Mouse (Mus musculus) embryonic facial prominence, embryonic 10.5 days (tissue): ENCODE measurements at regions not wholly inside any gene's neighbourhood (a gene's known extent, or its start where the extent isn't known, plus 50 kb on each side); places are given as distances from the start of the nearest gene placed in this dataset.

Experiments
- DNase-seq: peaks from one replicate; pipeline ENCODE4 v3.0.0-alpha.2; 2017; ENCODE audit warnings: low spot score
- H3K27ac ChIP-seq: fragments of 300-500 bp; sonication (generic); replicated peaks from 2 replicates; pipeline ENCODE4 v1.5.1; 2016; ENCODE audit warnings: mild to moderate bottlenecking
- H3K27me3 ChIP-seq: fragments of 300-500 bp; sonication (generic); replicated peaks from 2 replicates; pipeline ENCODE4 v1.6.1; 2016; ENCODE audit warnings: low read depth, mild to moderate bottlenecking; ENCODE audit not compliant: poor library complexity, severe bottlenecking
- H3K36me3 ChIP-seq: fragments of 300-500 bp; sonication (generic); replicated peaks from 2 replicates; pipeline ENCODE4 v1.6.1; 2016; ENCODE audit warnings: mild to moderate bottlenecking, moderate library complexity
- H3K4me1 ChIP-seq: fragments of 300-500 bp; sonication (generic); 2 replicates; pipeline ENCODE4 v1.6.1; 2016
- H3K4me3 ChIP-seq: fragments of 300-500 bp; sonication (generic); 2 replicates; pipeline ENCODE4 v1.5.1; 2016; ENCODE audit warnings: mild to moderate bottlenecking, moderate library complexity
- H3K9me3 ChIP-seq: fragments of 300-500 bp; sonication (generic); 2 replicates; pipeline ENCODE4 v1.6.1; 2016; ENCODE audit warnings: mild to moderate bottlenecking
- WGBS: fragments of 180-500 bp; shearing (Covaris S2); methylation state at CpG from one replicate; pipeline ENCODE4 v1.1.7; 2016; 5-methylcytosine and 5-hydroxymethylcytosine counted together

DNA sequence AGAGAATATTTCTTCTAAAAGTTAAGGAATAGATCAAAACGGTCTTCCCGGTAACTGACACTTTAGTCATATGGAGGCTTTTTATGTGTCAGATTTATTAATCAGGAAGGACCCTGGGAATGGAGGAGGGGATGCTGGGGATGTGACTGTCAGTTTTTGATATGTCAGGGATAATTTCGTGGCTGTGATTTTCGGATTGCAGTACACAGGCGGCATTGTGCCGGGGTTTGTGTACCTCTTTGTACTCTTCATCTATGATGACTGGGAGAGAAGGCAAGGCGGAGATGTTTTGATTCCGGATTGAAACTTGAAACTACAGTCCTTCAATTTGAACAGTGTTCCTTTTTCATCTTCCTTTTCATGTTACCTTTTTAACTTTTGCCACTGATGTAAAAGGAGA lies 344.2 kb downstream of the Mdfic start:
- H3K4me1 ChIP-seq: peaks cover 9% of the 10 kb centered on the region; the same call in 1 of the 2 replicates
- no peak overlapping the region for H3K4me3 ChIP-seq
- H3K9me3 ChIP-seq: no peaks in the 10 kb centered on the region
- peak; percentile 19 for DNase-seq
- H3K27me3 ChIP-seq: no peaks in the 10 kb centered on the region
- H3K36me3 ChIP-seq: no peaks in the 10 kb centered on the region
- WGBS: 58% methylated on average over 8 of the region's 8 CpGs
- no peak overlapping the region for H3K27ac ChIP-seq

DNA sequence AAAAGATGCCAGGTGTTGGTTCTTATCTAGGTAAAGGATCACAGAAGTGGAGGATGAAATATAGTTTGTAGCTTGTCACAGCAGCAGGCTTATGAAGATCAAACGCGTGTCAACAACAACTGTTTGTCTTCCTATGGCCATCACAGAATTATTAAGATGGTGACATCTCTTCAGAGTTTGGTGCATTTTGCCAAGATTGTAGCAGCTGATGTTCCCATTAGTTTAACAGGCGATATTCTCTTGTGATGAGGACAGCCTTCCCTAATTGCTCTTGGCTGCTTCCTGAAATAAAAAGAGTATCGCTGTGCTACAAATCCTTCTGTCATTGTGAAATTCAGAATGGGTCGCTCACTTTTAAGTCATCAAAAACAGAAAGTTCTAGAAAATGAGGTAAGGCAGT lies 344.7 kb downstream of the Mdfic start:
- no peaks in the 10 kb centered on the region for H3K36me3 ChIP-seq
- DNase-seq: no peak
- WGBS: 84% methylated on average over 5 of the region's 5 CpGs
- H3K9me3 ChIP-seq: no peaks in the 10 kb centered on the region
- H3K27ac ChIP-seq: no peak overlapping the region
- H3K4me3 ChIP-seq: no peak overlapping the region
- no peaks in the 10 kb centered on the region for H3K27me3 ChIP-seq
- peaks cover 9% of the 10 kb centered on the region for H3K4me1 ChIP-seq

DNA sequence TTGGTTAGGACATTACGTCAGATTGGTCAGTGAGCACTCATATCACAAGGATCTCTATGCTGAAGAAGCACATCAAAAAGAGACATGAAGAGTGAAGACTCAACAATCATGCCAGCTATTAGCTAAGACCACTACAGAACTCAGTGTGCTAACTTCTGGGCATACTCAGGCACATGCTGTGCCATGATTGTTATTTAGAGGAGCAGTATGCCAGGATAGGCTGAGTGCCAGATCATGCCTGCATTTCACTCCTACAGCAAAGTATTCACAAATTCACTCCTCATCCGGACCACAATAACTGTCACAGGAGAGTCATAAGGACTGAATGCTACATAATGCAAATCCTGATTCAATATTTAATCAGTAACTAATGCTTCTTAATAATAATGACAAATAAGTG lies 355.8 kb downstream of the Mdfic start:
- Histone ChIP-seq H3K27ac (no peak overlapping the region), H3K36me3 (no peaks in the 10 kb centered on the region), H3K4me1 (peaks cover 9% of the 10 kb centered on the region), H3K4me3 (no peak overlapping the region), H3K27me3 (no peaks in the 10 kb centered on the region), H3K9me3 (no peaks in the 10 kb centered on the region)
- no peak for DNase-seq
- WGBS: 93% methylated on average over 2 of the region's 2 CpGs

DNA sequence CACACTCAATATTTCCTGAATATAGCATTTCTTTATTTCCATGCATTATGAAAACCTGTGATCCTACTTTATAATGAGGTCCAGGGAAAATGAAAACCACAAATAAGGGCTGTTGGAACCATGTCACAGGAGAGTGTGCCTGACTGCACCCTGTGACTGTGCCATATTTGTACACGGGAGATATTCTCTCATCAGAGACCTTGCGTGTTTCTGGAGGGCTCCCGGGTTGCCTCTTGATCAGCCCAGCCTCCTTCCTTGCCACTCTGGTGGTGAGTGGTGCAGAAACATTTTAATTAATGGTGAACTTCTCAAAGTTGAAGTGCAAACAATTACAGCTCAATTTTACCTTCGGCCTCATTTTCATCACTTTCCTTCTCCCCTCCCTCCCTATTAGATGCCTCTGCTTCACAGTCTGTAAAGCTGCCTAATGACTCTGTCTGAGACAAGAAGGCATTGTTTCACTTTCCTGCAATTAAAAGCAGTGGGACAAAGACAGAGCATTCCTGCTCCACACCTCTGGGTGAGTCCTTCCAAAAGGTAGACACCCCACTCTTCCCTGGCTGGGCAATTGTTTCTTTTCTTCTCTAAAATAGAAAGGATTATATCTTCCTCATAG lies 356.8 kb downstream of the Mdfic start:
- H3K9me3 ChIP-seq: no peaks in the 10 kb centered on the region
- no peaks in the 10 kb centered on the region for H3K27me3 ChIP-seq
- no peak overlapping the region for H3K27ac ChIP-seq
- WGBS: 43% methylated on average over 4 of the region's 4 CpGs
- no peaks in the 10 kb centered on the region for H3K36me3 ChIP-seq
- no peak for DNase-seq
- peaks cover 9% of the 10 kb centered on the region for H3K4me1 ChIP-seq
- H3K4me3 ChIP-seq: no peak overlapping the region

DNA sequence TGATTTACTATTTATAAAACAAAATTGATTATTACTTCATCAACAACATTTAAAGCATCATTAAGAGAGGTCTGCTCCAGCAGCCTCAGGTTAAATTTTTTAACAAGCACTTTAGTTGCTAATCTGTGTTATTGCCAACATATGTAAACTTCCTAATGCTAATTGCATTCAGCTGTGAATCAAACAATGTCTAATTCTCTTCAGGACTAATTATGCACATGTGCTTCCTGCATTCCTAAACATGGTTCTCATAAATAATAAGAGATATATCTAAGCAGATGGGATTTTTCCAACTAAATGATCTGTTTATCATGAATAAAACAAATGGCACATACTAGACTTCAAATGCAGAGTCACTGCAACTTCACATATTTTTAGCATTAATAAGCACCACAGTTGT lies 357.5 kb downstream of the Mdfic start:
- Histone ChIP-seq H3K9me3 (no peaks in the 10 kb centered on the region), H3K27me3 (no peaks in the 10 kb centered on the region), H3K4me3 (no peak overlapping the region), H3K36me3 (no peaks in the 10 kb centered on the region), H3K4me1 (peaks cover 9% of the 10 kb centered on the region), H3K27ac (no peak overlapping the region)
- no peak for DNase-seq

DNA sequence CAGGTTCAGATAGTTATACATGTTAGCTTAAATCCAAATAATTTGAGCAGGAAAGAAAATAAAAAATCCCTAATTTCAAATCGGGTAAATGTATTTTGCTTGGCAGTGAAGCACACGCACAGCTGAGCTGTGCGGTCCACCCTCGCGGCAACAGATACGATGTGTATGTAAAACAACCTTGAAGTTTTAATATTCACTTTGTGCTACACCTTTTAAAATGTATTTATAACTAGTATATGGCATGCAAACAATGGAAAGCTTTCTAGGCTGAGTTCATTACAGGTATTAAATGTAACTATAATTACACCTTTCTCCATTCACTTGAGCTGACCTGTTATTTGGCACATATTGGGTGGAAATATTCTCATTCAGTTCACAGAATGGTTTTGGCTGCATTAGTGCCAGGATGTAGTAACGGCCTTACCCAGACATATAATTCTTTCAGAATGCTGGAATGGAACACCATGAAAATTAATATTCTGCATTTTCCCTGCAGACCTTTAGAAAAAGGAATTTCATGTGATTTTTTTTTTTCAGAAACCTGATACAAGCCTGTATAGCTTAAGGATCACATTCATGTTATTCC lies 366.6 kb downstream of the Mdfic start:
- DNase-seq: no peak
- H3K9me3 ChIP-seq: no peaks in the 10 kb centered on the region
- H3K27me3 ChIP-seq: no peaks in the 10 kb centered on the region
- no peak overlapping the region for H3K27ac ChIP-seq
- WGBS: 92% methylated on average over 7 of the region's 7 CpGs
- H3K36me3 ChIP-seq: no peaks in the 10 kb centered on the region
- no peaks in the 10 kb centered on the region for H3K4me1 ChIP-seq
- H3K4me3 ChIP-seq: no peak overlapping the region

DNA sequence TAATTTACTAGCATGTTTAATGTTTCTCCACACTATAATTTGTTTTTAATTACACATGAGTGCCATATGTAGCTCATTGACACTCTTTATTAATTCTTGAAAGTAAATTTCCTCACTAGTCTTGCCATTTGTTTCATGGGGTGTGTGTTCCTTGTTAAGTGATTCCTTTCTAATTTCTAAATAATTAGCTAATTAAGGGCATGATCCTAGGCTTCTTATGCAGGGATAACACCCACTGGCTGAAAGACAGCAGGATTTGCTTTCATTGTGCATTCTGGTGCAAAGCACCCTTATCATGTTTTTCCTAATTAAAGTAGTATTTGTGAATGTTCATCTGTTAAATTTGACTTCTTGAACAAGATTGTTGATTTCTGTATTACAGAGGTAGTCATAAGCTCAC lies 378.3 kb downstream of the Mdfic start:
- H3K27ac ChIP-seq: no peak overlapping the region
- DNase-seq: no peak
- H3K36me3 ChIP-seq: no peaks in the 10 kb centered on the region
- no peak overlapping the region for H3K4me3 ChIP-seq
- no peaks in the 10 kb centered on the region for H3K27me3 ChIP-seq
- no peaks in the 10 kb centered on the region for H3K9me3 ChIP-seq
- no peaks in the 10 kb centered on the region for H3K4me1 ChIP-seq

DNA sequence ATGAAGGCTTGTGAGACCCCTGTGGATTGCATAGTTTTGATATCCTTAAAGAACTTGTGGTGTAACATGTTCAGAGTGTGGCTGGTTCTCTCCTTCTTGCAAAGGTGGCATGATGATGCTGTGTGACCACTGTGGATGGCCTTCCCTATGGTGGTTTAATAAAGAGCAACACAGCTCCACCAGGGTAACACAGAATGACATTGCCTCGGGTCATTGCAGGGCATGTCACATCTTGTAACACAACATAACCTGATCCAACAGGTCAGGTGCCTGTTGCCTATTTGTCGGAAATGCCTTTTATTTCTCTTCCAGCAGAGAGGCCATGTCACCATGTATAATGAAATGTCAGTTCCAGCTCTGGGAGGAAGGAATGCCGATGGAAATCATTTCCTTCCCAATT lies 420.5 kb downstream of the Mdfic start:
- H3K27ac ChIP-seq: no peak overlapping the region
- H3K4me3 ChIP-seq: no peak overlapping the region
- peak; percentile 40 for DNase-seq
- WGBS: 29% methylated on average over 3 of the region's 3 CpGs
- no peaks in the 10 kb centered on the region for H3K36me3 ChIP-seq
- no peaks in the 10 kb centered on the region for H3K9me3 ChIP-seq
- peaks cover 16% of the 10 kb centered on the region for H3K4me1 ChIP-seq
- no peaks in the 10 kb centered on the region for H3K27me3 ChIP-seq

DNA sequence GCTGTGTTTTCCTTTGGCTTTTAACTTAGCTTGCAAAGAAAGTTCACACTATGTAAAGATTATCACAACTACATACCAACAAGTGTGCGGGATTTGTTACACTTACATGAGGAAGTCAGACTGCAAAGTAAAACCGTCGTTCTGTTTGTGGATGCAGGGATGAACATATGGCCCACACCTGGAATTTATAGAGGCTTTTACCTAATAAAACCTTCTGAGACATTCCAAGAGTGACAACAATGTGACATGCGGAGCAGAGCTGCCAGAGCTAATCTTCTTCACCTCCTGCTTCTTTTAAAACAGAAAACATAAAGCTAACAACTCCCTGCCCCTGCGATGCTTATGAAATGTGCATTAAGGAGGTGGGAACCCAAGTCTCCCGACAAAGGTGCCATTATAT lies 424.1 kb downstream of the Mdfic start:
- Histone ChIP-seq H3K4me3 (no peak overlapping the region), H3K27me3 (no peaks in the 10 kb centered on the region), H3K27ac (peak overlapping the region; percentile 57; the same call in 1 of the 2 replicates), H3K4me1 (peaks cover 18% of the 10 kb centered on the region), H3K36me3 (no peaks in the 10 kb centered on the region), H3K9me3 (no peaks in the 10 kb centered on the region)
- 34% methylated on average over 6 of the region's 6 CpGs for WGBS
- peak; percentile 34 for DNase-seq

DNA sequence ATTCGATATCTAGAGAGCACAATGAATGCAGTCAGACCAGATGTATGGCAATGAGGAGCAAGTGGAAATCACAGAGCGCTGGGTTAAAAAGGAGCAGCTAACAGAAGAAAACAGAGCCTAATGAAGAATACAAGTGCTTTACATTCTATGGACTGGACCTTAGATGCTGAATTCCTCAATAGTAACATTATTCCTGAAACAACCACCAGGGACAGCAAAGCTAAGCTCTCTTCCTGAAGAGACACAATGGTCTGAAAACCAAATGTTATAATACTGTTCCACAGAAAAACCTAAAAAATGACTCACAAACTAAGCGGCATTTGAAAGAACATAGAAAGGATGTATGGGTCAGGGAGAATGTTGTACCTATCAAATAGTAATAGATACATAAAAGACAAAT lies 430.1 kb downstream of the Mdfic start:
- peaks cover 24% of the 10 kb centered on the region for H3K4me1 ChIP-seq
- 69% methylated on average over 3 of the region's 3 CpGs for WGBS
- DNase-seq: no peak

DNA sequence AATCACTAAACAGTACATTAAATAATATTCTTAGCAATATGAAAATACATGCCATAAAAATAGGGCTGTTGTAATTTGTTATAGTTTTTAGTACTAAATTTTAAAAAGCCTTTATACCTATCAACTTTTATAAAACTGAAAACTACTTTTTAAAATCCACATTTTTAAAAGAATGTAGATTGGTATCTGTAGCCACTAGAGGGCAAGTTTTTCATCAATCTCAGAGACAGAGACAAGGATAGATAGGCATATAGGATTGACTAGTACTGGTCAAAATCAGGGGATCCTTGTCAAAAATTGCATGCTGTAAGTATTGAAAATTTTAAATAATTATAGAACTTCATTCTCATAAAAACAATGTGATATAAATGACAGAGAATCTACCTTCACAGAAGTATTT lies 431.0 kb downstream of the Mdfic start:
- no peaks in the 10 kb centered on the region for H3K9me3 ChIP-seq
- peaks cover 24% of the 10 kb centered on the region for H3K4me1 ChIP-seq
- no peak overlapping the region for H3K27ac ChIP-seq
- H3K4me3 ChIP-seq: no peak overlapping the region
- no peak for DNase-seq
- H3K36me3 ChIP-seq: no peaks in the 10 kb centered on the region
- H3K27me3 ChIP-seq: no peaks in the 10 kb centered on the region

More for the DNA sequence above, 430.1 kb downstream of the Mdfic start:
- H3K27ac ChIP-seq: no peak overlapping the region
- no peaks in the 10 kb centered on the region for H3K9me3 ChIP-seq
- H3K27me3 ChIP-seq: no peaks in the 10 kb centered on the region
- H3K36me3 ChIP-seq: no peaks in the 10 kb centered on the region
- H3K4me3 ChIP-seq: no peak overlapping the region

DNA sequence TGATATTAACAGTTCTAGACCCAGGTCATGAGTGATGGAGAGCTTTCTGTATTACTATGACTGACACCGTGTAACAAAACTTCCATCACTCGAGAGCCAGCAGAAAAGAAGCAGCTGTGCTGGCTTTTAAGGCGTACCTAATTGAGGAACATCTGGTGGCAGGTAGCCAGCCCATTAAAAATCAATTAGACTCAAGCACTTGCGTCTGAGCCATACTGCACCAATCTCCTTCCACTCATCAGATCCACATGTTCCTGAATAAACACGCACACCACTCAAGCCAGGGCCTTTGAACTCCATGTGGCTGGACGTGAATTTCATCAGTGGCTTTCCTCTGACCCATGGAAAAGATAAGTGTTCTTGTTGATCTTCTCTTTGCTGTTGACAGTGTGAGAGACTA lies 432.2 kb downstream of the Mdfic start:
- DNase-seq: peak; percentile 72
- Histone ChIP-seq H3K4me3 (no peak overlapping the region), H3K27ac (no peak overlapping the region), H3K9me3 (no peaks in the 10 kb centered on the region), H3K27me3 (no peaks in the 10 kb centered on the region), H3K4me1 (peaks cover 24% of the 10 kb centered on the region), H3K36me3 (no peaks in the 10 kb centered on the region)
- 32% methylated on average over 6 of the region's 6 CpGs for WGBS

DNA sequence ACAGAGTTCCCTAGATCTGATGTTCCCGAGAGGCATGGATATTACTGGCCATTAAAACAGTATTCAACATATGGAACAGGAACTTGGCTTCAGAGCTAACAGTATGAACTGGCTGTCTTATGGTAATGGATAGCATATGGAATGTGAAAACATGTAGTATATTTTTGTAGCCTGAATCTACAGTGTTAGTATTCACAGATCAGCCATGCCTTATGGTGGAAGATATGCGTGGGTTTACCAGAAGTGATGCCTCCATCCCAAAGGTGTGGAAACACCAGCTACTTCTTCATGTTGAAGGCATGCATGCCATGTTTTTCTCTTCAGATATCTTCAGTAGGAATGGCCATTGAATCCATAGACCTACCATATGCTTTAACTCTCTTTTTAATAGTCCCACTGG lies 444.6 kb downstream of the Mdfic start:
- no peak for DNase-seq
- H3K36me3 ChIP-seq: no peaks in the 10 kb centered on the region
- no peaks in the 10 kb centered on the region for H3K4me1 ChIP-seq
- 93% methylated on average over 2 of the region's 2 CpGs for WGBS
- no peak overlapping the region for H3K27ac ChIP-seq
- H3K27me3 ChIP-seq: no peaks in the 10 kb centered on the region
- no peak overlapping the region for H3K4me3 ChIP-seq
- H3K9me3 ChIP-seq: no peaks in the 10 kb centered on the region
